Mouse (Mus musculus) myocyte (in vitro differentiated cells): ENCODE data around the gene 1190002N15Rik.

Source experiments
- MAX ChIP-seq: IDR thresholded peaks from one replicate; pipeline ENCODE4 v1.6.1; 2011; ENCODE audit warnings: low read depth, mild to moderate bottlenecking, control low read depth
- MYOG ChIP-seq, 3 experiments: IDR thresholded peaks; one replicate each; pipeline ENCODE4 v1.6.1; 2011; ENCODE audit warnings: control low read depth in 2 of 3, low read depth in 2 of 3, mild to moderate bottlenecking in 2 of 3; ENCODE audit not compliant: insufficient read length in 2 of 3, control insufficient read depth in 1 of 3, insufficient read depth in 1 of 3
- POLR2A ChIP-seq: IDR thresholded peaks from one replicate; pipeline ENCODE4 v1.6.1; 2011; ENCODE audit warnings: low read depth, mild to moderate bottlenecking, control low read depth, moderate library complexity; ENCODE audit not compliant: insufficient read length

DNA sequence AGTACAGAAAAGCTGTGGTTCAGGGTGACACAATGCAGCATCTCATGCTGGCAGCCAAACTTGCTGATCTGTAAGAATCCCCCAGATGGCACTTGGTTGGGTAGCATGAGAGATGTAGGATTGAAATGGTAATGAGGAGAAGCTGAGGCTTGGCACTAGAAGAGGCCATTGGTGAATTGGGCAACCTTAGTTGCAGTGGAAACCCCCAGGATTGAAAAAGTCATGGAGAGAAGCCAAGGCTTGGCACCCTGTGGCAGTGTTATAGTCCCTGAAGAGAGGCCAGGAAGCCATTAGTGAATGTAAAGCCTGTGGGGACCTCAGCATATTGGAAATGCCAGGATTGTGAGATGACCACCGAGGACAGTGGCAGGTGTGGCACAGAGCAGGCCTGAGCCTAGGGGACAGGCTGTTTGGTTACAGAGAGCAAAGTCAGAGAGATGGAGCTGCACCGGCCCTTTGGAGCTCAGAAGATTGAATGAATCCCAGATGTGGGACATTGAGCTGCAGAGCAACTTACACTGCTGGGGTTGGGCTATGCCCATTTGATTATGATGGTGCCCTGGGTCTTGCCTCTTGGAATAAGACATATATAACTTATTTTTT lies 12.7 kb upstream of the 1190002N15Rik start:
- TF ChIP-seq POLR2A (no peak), MAX (no peak), MYOG (IDR thresholded peaks at IDR 0.05; ENCODE audit: control insufficient read depth in 1 of 3, insufficient read depth in 1 of 3, insufficient read length in 2 of 3, low read depth in 2 of 3) (no peak)
